Mouse (Mus musculus) lung, adult 18-20 months (tissue): ENCODE results near the gene Troap.

Experiments
- DNase-seq, 2 experiments: peaks; one replicate each; pipeline ENCODE4 v3.0.0; 2022; ENCODE audit warnings: mixed read lengths in 2 of 2

Gene Troap

GRCm38 (mm10) chr15:99115065-99115423 is 40.7 kb downstream of the Troap start:
- DNase-seq, result no peak

GRCm38 (mm10) chr15:99116539-99116938 is 42.2 kb downstream of the Troap start:
- DNase-seq, result no peak

GRCm38 (mm10) chr15:99120814-99121213 is 46.4 kb downstream of the Troap start:
- no peak for DNase-seq

- no peak for DNase-seq
Measured at GRCm38 (mm10) chr15:99122642-99123041, 48.3 kb downstream of the Troap start.

- no peak for DNase-seq
Measured at GRCm38 (mm10) chr15:99125711-99126080, 51.3 kb downstream of the Troap start, which contains the start of gene Spats2. Gene Spats2, plus strand, starts transcription at chr15:99125916.

GRCm38 (mm10) chr15:99126081-99126815 is 51.9 kb downstream of the Troap start:
- DNase-seq, result peak; percentile 81 to 86

GRCm38 (mm10) chr15:99126816-99127365 is 52.5 kb downstream of the Troap start:
- DNase-seq, result no peak

GRCm38 (mm10) chr15:99127851-99128522 is 53.6 kb downstream of the Troap start:
- no peak for DNase-seq

- DNase-seq, result no peak
Measured at GRCm38 (mm10) chr15:99129441-99129840, 55.1 kb downstream of the Troap start.

- DNase-seq, result no peak
Measured at GRCm38 (mm10) chr15:99129956-99130910, 55.9 kb downstream of the Troap start.
